Mouse (Mus musculus) G1E (cell line): Measurements from ENCODE around the gene Eef2k. TPM values are rescaled to one million over a fixed set of nuclear protein-coding genes. Genes with fewer than 3 reads are reported as not detected.

Experiments used
- ATAC-seq: 2 replicates; pipeline ENCODE4 v1.8.0; 2016; ENCODE audit warnings: mild to moderate bottlenecking; ENCODE audit not compliant: insufficient number of reproducible peaks, poor library complexity, low FRiP score, severe bottlenecking; ENCODE audit errors: extremely low read depth
- DNase-seq: peaks from one replicate; pipeline ENCODE4 v3.0.0; 2012; ENCODE audit warnings: low spot score
- H3K27me3 ChIP-seq: 2 replicates; pipeline ENCODE4 v1.6.1; 2012; ENCODE audit warnings: mild to moderate bottlenecking, low read length, inconsistent platforms; ENCODE audit not compliant: insufficient read depth
- H3K36me3 ChIP-seq: replicated peaks from 2 replicates; pipeline ENCODE3; 2012; ENCODE audit warnings: mild to moderate bottlenecking, inconsistent platforms
- H3K4me1 ChIP-seq: 2 replicates; pipeline ENCODE4 v1.6.1; 2012; ENCODE audit warnings: low read depth, low read length, inconsistent platforms, mixed read lengths; ENCODE audit not compliant: insufficient read depth
- H3K4me3 ChIP-seq: 2 replicates; pipeline ENCODE4 v1.5.1; 2012; ENCODE audit warnings: low read depth, mild to moderate bottlenecking, inconsistent platforms, low read length, moderate library complexity, mixed read lengths
- H3K9me3 ChIP-seq: replicated peaks from 2 replicates; pipeline ENCODE4 v1.6.1; 2012; ENCODE audit warnings: inconsistent platforms
- CTCF ChIP-seq: IDR thresholded peaks from 2 replicates; pipeline ENCODE4 v1.5.1; 2012; ENCODE audit warnings: low read depth, low read length, inconsistent platforms, mixed read lengths
- GATA1 ChIP-seq: IDR thresholded peaks from 2 replicates; pipeline ENCODE4 v1.6.1; 2012; ENCODE audit warnings: borderline replicate concordance, low read length, inconsistent platforms, mixed read lengths
- GATA2 ChIP-seq: IDR thresholded peaks from 2 replicates; pipeline ENCODE4 v1.6.1; 2012; ENCODE audit warnings: low read depth, low read length, inconsistent platforms, borderline replicate concordance
- POLR2AphosphoS5 ChIP-seq: IDR thresholded peaks from 2 replicates; pipeline ENCODE4 v1.6.1; 2012; ENCODE audit warnings: low read depth, low read length, inconsistent platforms; ENCODE audit not compliant: insufficient replicate concordance
- TAL1 ChIP-seq: conservative IDR thresholded peaks from 2 replicates; pipeline ENCODE4 v1.6.1; 2012; ENCODE audit warnings: low read depth, low read length, inconsistent platforms, mixed read lengths
- polyA plus RNA-seq: library from polyadenylated mRNA; stranded (reverse); fragments of >175 nt; gene quantifications from 2 replicates; pipeline ENCODE4 v1.2.3, GENCODE M21; 2012
- total RNA-seq, 2 experiments: library from RNA; stranded (forward) in 1 of 2; stranded (reverse) in 1 of 2; fragments of 200-1000 nt in 1 of 2; fragments of >200 nt in 1 of 2; fragmentation: Nextera tagmentation in 1 of 2; gene quantifications; 2 replicates each; pipeline ENCODE4 v1.2.3; 2014 to 2017

Gene Eef2k
- total and polyA plus RNA-seq, 3 experiments = 72.9 to 189 (median 107) TPM

GRCm38 (mm10) chr7:120875540-120876388 is 33.1 kb downstream of the Eef2k start:
- no peaks in the 10 kb centered on the region for H3K27me3 ChIP-seq
- H3K36me3 ChIP-seq = peaks cover 92% of the 10 kb centered on the region
- H3K9me3 ChIP-seq = no peaks in the 10 kb centered on the region
- ATAC-seq (peak; percentile 18; the same call in 1 of the 2 replicates), DNase-seq (no peak)
- no peak for TF ChIP-seq GATA2
- TF ChIP-seq TAL1 = no peak
- no peak for TF ChIP-seq CTCF
- TF ChIP-seq POLR2AphosphoS5 = no peak
- TF ChIP-seq GATA1 = no peak
- peaks cover 87% of the 10 kb centered on the region for H3K4me1 ChIP-seq
- H3K4me3 ChIP-seq = peak overlapping the region; percentile 39; the same call in 1 of the 2 replicates

GRCm38 (mm10) chr7:120878271-120878670 is 35.6 kb downstream of the Eef2k start:
- no peaks in the 10 kb centered on the region for H3K9me3 ChIP-seq

GRCm38 (mm10) chr7:120879972-120880371 is 37.3 kb downstream of the Eef2k start:
- Histone ChIP-seq H3K36me3 (peaks cover 96% of the 10 kb centered on the region), H3K9me3 (no peaks in the 10 kb centered on the region), H3K4me1 (peaks cover 80% of the 10 kb centered on the region), H3K27me3 (no peaks in the 10 kb centered on the region), H3K4me3 (no peak overlapping the region)
- ATAC-seq (no peak), DNase-seq (no peak)
- TF ChIP-seq TAL1 (no peak), POLR2AphosphoS5 (no peak), GATA2 (0 out of 2 replicates have a peak, but pooled peaks have one; percentile 45), GATA1 (no peak), CTCF (no peak)

More at GRCm38 (mm10) chr7:120878271-120878670, 35.6 kb downstream of the Eef2k start:
- TF ChIP-seq CTCF (no peak), TAL1 (no peak), GATA2 (no peak), POLR2AphosphoS5 (no peak), GATA1 (no peak)
- H3K4me3 ChIP-seq = no peak overlapping the region
- H3K27me3 ChIP-seq = no peaks in the 10 kb centered on the region
- no peak for DNase-seq
- no peak for ATAC-seq
- peaks cover 83% of the 10 kb centered on the region for H3K4me1 ChIP-seq
- peaks cover 95% of the 10 kb centered on the region for H3K36me3 ChIP-seq

- no peak for TF ChIP-seq GATA1
- TF ChIP-seq TAL1 = no peak
- no peak for TF ChIP-seq GATA2
- TF ChIP-seq CTCF = no peak
- TF ChIP-seq POLR2AphosphoS5 = no peak
- DNase-seq (no peak), ATAC-seq (no peak)
- H3K4me3 ChIP-seq = no peak overlapping the region
- H3K9me3 ChIP-seq = no peaks in the 10 kb centered on the region
- H3K36me3 ChIP-seq = peaks cover 96% of the 10 kb centered on the region
- peaks cover 72% of the 10 kb centered on the region for H3K4me1 ChIP-seq
- no peaks in the 10 kb centered on the region for H3K27me3 ChIP-seq
Measured at GRCm38 (mm10) chr7:120880770-120881169, 38.1 kb downstream of the Eef2k start.

GRCm38 (mm10) chr7:120881451-120881850 is 38.8 kb downstream of the Eef2k start:
- H3K4me3 ChIP-seq = no peak overlapping the region
- peaks cover 66% of the 10 kb centered on the region for H3K4me1 ChIP-seq
- ATAC-seq = no peak; the same call in 1 of the 2 replicates

GRCm38 (mm10) chr7:120882674-120883073 is 40.0 kb downstream of the Eef2k start:
- DNase-seq = no peak
- TF ChIP-seq CTCF (no peak), TAL1 (no peak), POLR2AphosphoS5 (no peak), GATA2 (no peak), GATA1 (no peak)
- Histone ChIP-seq H3K9me3 (no peaks in the 10 kb centered on the region), H3K4me3 (no peak overlapping the region), H3K4me1 (peaks cover 57% of the 10 kb centered on the region), H3K27me3 (no peaks in the 10 kb centered on the region), H3K36me3 (peaks cover 99% of the 10 kb centered on the region)
- no peak for ATAC-seq

More at GRCm38 (mm10) chr7:120881451-120881850, 38.8 kb downstream of the Eef2k start:
- no peaks in the 10 kb centered on the region for H3K9me3 ChIP-seq
- H3K36me3 ChIP-seq = peaks cover 97% of the 10 kb centered on the region
- no peak for DNase-seq
- no peaks in the 10 kb centered on the region for H3K27me3 ChIP-seq
- no peak for TF ChIP-seq TAL1
- TF ChIP-seq CTCF = no peak
- TF ChIP-seq GATA1 = no peak
- TF ChIP-seq POLR2AphosphoS5 = no peak
- TF ChIP-seq GATA2 = no peak
